Mouse (Mus musculus) brain, embryonic 14.5 days (tissue): ENCODE measurements at regions not wholly inside any gene's neighbourhood (a gene's known extent, or its start where the extent isn't known, plus 50 kb on each side); places are given as distances from the start of the nearest gene placed in this dataset.

Experiments
- DNase-seq: peaks from one replicate; pipeline ENCODE4 v3.0.0-alpha.2; 2011; ENCODE audit warnings: low read depth
- CTCF ChIP-seq: fragments of 200-500 bp; IDR thresholded peaks from 2 replicates; pipeline ENCODE4 v1.5.1; 2012; ENCODE audit warnings: inconsistent platforms, mild to moderate bottlenecking, moderate library complexity, borderline replicate concordance; ENCODE audit not compliant: insufficient read depth, insufficient read length; ENCODE audit errors: extremely low read depth
- POLR2A ChIP-seq: fragments of 200-500 bp; IDR thresholded peaks from 2 replicates; pipeline ENCODE4 v1.6.1; 2012; ENCODE audit warnings: mild to moderate bottlenecking, inconsistent platforms, borderline replicate concordance; ENCODE audit not compliant: poor library complexity, insufficient read depth, insufficient read length, severe bottlenecking; ENCODE audit errors: extremely low read depth

DNA sequence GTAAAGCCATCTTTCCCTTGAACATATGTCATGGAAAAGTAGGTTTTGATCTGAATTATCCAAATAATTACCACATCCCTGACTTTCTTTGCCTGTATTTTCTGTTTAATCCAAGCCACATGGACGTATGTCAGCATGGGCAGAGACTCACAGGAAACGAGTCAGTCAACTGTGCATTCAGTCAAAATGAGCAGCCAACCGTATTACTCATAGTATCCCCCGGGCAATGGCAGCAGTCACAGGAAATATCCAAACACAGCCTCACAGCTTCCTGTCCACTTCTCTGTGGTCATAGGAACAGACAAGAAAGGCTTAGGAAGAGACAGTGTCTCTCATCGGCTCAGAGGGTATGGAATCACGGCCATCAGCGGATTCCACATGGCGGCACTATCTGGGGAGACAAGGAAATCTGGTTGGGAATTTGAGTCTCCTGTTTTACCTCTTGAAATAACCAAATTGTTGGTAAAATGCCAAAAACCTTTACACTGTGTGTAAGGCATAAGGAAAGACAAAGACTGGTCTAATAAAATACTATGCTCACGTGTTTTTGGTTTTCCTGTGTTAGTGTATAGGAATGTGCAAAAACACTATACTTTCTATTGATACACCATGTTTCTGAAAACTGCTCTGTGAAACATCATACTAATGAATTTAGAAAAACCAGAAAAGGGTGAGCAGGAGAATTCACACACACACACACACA lies 313.5 kb upstream of the Nfe2l3 start:
- peak; percentile 22 for DNase-seq
- no peak for TF ChIP-seq POLR2A
- no peak for TF ChIP-seq CTCF

DNA sequence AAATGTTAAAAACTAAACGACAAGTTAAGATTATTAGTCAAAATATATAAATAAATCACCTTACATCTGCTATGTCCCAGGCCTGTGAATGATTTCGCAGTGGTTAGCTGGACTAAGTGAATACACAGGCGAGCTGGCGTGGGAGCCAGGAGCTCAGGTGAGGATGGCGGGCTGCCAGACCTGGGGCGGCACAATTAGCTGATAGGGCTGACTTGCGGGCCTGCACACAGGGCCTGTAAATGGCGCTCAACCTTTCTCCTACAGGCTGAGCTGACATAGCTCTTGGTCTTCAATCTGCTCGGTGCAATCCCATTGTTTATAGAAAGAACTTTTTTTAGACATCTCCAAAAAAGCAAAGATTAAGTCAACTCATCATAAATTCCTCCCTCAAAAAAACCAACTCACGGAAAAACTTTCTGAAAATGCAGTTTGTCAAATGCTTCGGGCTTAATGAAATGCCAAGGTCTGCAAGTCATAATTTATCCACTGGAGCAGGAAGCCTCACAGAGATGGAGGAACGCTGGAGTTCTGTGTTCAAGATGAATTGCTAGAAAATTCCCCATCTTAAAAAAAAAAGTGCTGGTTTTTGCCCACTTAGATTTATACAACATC lies 312.7 kb upstream of the Nfe2l3 start:
- TF ChIP-seq POLR2A (no peak), CTCF (no peak)
- peak; percentile 20 for DNase-seq

GRCm38 (mm10) chr6:51122941-51123340 lies 309.5 kb upstream of the Nfe2l3 start:
- TF ChIP-seq POLR2A: no peak
- no peak for TF ChIP-seq CTCF
- DNase-seq: no peak

DNA sequence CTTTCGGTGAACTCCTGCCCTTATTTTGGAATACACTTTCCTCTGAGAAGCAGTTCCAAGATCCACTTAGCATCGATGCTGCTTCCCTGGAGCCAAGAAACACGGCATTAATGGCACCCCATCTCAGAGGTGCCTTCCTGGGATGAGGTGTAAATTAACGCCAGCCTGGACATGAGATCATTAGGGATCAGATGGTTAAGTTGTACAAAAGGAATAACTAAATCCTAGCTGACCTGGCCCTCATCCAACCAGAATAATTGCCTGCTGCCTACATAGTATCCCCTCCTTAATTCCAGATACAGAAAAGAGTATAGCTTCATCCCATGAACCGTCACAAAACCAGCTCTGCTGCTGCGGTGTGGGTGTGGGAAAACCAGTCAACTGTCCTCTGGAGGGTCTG lies 304.6 kb upstream of the Nfe2l3 start:
- TF ChIP-seq CTCF: no peak
- no peak for TF ChIP-seq POLR2A
- peak; percentile 81 for DNase-seq

DNA sequence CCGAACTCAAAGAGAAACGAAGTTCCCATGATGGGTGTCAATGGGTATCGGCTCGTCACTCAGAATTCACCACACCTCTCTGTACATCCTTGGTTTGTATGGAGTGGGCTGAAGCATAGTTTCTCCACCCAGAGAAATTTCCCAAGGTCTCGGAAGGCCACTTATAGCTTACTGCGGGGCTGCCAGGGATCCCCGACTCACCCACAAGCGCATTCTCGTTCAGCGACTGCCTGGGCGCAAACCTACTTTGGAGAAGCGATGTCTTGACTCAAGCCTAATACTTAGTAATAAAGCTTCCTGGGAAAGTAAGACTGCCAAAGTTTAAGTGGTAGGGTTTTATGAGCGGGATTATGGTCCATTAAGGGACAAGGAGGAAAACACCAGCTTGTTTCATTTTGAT lies 303.4 kb upstream of the Nfe2l3 start:
- TF ChIP-seq POLR2A (no peak), CTCF (no peak)
- no peak for DNase-seq

GRCm38 (mm10) chr6:51129591-51129990 lies 302.9 kb upstream of the Nfe2l3 start:
- TF ChIP-seq CTCF: no peak
- no peak for TF ChIP-seq POLR2A
- DNase-seq: no peak

DNA sequence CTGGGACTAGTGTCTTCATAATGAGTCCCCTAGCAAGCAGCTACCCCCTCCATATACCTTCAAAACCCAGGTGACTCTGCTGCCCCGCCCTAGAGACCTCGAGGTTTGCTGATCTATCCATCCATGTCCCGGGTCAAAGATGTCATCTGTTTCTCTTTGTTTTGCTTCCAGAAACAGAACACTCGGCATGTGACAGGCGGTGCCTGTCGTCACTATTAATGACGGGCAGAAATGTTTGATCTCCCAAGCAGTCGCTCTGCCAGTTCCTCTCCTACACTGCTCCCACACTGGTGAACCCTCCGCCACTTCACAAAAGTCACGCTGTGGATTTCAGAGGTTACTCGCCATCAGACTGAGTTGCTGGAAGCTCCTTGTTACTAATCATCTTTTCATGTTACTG lies 287.7 kb upstream of the Nfe2l3 start:
- no peak for TF ChIP-seq CTCF
- TF ChIP-seq POLR2A: no peak
- no peak for DNase-seq

DNA sequence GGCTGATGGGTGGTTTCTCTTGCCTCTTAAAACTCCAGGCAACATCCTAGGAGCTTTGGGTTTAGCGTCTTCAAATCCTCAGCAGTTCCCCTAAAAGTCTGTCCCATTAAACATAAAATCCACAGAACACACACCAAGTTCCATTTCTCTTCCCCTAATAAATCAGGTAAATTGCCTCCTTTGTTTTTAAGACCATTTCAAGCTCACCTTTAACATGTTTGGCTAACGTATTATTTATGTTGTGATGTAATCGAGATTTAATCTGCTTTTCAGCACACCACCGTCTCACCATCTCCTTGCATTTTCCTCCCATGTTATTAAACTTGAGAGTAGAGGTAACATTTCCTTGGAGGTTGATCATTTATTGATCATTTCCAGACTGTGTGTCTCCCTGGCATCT lies 286.6 kb upstream of the Nfe2l3 start:
- no peak for DNase-seq
- no peak for TF ChIP-seq POLR2A
- TF ChIP-seq CTCF: no peak

- TF ChIP-seq POLR2A (no peak), CTCF (no peak)
- DNase-seq: no peak
Measured at GRCm38 (mm10) chr6:51148821-51149220, 283.6 kb upstream of the Nfe2l3 start.

DNA sequence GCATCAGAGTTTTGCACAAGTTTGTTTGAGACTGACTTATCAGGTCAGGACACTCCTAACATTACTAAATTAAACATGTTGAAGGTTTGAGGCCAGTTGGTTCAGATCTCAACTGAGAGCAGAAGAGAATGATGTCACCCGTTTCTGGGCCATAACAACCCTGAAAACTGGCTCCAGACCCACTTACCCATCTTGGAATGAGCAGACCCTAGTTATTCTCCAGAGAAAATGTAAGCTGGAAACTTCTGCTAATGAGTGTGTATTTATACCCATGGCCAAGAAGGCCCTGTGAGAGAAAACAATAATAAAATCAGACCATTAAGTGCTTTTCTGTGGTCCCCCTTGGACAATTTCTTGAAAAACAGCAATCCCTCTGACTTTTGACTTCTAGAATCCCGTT lies 282.4 kb upstream of the Nfe2l3 start:
- TF ChIP-seq POLR2A (no peak), CTCF (no peak)
- DNase-seq: no peak

DNA sequence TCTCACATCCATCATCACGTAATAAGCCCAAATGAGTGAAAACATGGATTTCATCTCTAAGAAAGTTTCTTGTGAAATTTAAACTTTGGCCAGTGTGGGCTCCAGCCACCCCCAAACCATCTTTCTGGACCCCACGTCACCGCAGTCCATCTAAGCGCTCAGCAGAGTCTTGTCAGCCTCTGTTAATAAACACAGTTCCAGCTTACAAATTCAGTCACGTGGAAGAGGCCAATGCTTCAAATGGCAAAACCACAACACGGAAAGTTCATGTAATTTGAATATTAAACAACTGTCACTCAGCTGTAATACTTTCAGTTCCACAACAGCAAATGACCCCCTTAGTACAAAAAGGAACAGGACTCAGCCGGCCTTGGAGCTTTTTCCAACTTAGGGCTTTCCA lies 282.0 kb upstream of the Nfe2l3 start:
- DNase-seq: no peak
- TF ChIP-seq POLR2A: no peak
- TF ChIP-seq CTCF: no peak

DNA sequence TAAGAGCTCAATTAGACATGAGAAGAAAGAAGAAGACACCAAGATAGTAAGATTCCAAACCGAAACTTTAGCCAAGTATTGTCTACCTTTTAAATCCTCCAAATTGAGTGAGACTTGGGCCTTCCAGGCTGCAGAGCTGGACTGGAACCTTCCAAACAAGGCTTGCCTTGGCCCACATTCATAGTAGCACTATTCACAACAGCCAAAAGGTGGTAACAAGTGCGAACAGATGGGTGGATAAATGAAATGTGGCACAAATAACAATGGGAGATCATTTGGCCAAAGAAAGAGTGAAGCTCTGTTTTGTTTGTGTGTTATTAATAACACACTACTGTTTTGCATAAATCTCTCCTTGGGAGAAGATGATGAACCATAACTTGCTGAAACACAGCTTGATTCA lies 281.6 kb upstream of the Nfe2l3 start:
- DNase-seq: peak; percentile 64
- no peak for TF ChIP-seq CTCF
- TF ChIP-seq POLR2A: no peak

DNA sequence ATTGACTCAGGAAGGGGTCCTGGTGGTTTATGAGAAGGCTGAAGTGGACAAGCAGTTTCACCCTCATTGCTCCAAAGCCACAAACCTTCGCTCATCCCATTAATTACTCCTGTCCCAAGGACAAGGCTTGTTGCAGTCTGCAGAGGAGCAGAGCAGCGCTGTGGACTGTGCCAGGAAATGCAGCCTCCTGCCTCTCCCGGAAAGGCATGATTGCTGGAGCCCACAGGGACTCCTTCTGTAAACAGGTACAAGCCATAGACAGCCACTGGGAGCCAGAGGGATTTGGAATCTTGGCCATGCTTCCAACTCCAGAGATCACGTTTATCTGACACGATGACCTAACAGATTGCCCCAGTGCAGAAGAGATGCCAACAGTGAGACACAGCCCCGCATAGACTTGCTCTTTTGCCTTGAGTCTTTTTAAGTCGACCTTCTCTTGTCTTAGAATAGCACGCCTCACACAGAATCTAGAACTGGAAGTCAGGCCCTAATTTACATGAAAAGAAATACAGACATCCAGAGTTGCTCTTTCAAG lies 275.6 kb upstream of the Nfe2l3 start:
- no peak for DNase-seq
- TF ChIP-seq POLR2A (no peak), CTCF (no peak)
